Mouse (Mus musculus): ENCODE measurements at regions not wholly inside any gene's neighbourhood (a gene's known extent, or its start where the extent isn't known, plus 50 kb on each side); places are given as distances from the start of the nearest gene placed in this dataset.

GRCm38 (mm10) chr12:110371886-110372690 lies 74.8 kb upstream of the Ppp2r5c start:
- Histone ChIP-seq H3K4me1 (replicated peaks; ENCODE audit: insufficient read depth, low read length) (no peaks in the 10 kb centered on the region), H3K4me2 (ENCODE audit: low read length) (no peak overlapping the region), H3K9ac (ENCODE audit: low read depth, low read length) (no peak overlapping the region), H3K27ac (no peak overlapping the region), H3K36me3 (ENCODE audit: insufficient read depth, low read length) (no peaks in the 10 kb centered on the region), H3K9me3 (replicated peaks; ENCODE audit: low read length) (no peaks in the 10 kb centered on the region), H3K4me3 (replicated peaks; ENCODE audit: low read depth, low read length) (no peak overlapping the region), H3K27me3 (ENCODE audit: insufficient read depth, low read length) (peaks cover 20% of the 10 kb centered on the region)
- DNase-seq (ENCODE audit: low spot score) (no peak), ATAC-seq (replicated peaks; ENCODE audit: low FRiP score, low read depth) (no peak)
- WGBS: 79% methylated on average over 13 of the region's 13 CpGs
- TF ChIP-seq CTCF (IDR thresholded peaks at IDR 0.05; ENCODE audit: low read depth): no peak

DNA sequence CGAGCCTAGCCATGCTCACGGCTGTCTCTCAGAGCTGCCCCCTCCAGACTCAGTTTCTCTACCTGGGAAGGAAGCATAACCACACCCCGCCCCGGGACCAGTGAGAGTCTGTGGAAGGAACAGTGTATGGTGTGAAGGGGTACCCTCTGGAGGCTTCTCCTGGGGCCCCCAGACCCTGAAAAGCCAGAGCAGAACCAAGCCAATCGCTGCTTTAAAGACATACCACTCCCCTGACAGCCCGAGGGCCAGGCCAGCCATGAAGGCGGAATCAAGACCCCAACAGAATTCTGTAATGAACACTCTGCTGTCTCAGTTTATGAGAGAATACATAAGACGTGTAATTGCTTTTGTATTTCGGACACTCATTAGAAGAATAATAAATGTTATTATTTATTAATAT lies 73.9 kb upstream of the Ppp2r5c start:
- Histone ChIP-seq H3K4me2 (ENCODE audit: low read length) (no peak overlapping the region), H3K4me1 (replicated peaks; ENCODE audit: insufficient read depth, low read length) (no peaks in the 10 kb centered on the region), H3K4me3 (replicated peaks; ENCODE audit: low read depth, low read length) (no peak overlapping the region), H3K36me3 (ENCODE audit: insufficient read depth, low read length) (no peaks in the 10 kb centered on the region), H3K9me3 (replicated peaks; ENCODE audit: low read length) (no peaks in the 10 kb centered on the region), H3K27ac (no peak overlapping the region), H3K27me3 (ENCODE audit: insufficient read depth, low read length) (peaks cover 21% of the 10 kb centered on the region), H3K9ac (ENCODE audit: low read depth, low read length) (no peak overlapping the region)
- WGBS: 57% methylated on average over 9 of the region's 9 CpGs
- TF ChIP-seq CTCF (IDR thresholded peaks at IDR 0.05; ENCODE audit: low read depth): no peak
- ATAC-seq (replicated peaks; ENCODE audit: low FRiP score, low read depth): no peak
- no peak for DNase-seq (ENCODE audit: low spot score)

GRCm38 (mm10) chr12:110373408-110374065 lies 73.4 kb upstream of the Ppp2r5c start:
- peak; percentile 95 for TF ChIP-seq CTCF (IDR thresholded peaks at IDR 0.05; ENCODE audit: low read depth)
- peak; percentile 72 for ATAC-seq (replicated peaks; ENCODE audit: low FRiP score, low read depth)
- Histone ChIP-seq H3K9ac (ENCODE audit: low read depth, low read length) (no peak overlapping the region), H3K4me2 (ENCODE audit: low read length) (peak overlapping the region; percentile 18; the same call in 1 of the 2 replicates), H3K4me3 (replicated peaks; ENCODE audit: low read depth, low read length) (no peak overlapping the region), H3K27me3 (ENCODE audit: insufficient read depth, low read length) (peaks cover 21% of the 10 kb centered on the region), H3K4me1 (replicated peaks; ENCODE audit: insufficient read depth, low read length) (no peaks in the 10 kb centered on the region), H3K36me3 (ENCODE audit: insufficient read depth, low read length) (no peaks in the 10 kb centered on the region), H3K27ac (no peak overlapping the region), H3K9me3 (replicated peaks; ENCODE audit: low read length) (no peaks in the 10 kb centered on the region)
- peak; percentile 92 for DNase-seq (ENCODE audit: low spot score)
- 3% methylated on average over 27 of the region's 27 CpGs for WGBS

- DNase-seq (ENCODE audit: low spot score): no peak
- TF ChIP-seq CTCF (IDR thresholded peaks at IDR 0.05; ENCODE audit: low read depth): no peak
These were observed 71.8 kb upstream of the Ppp2r5c start for GRCm38 (mm10) chr12:110375139-110375538.

DNA sequence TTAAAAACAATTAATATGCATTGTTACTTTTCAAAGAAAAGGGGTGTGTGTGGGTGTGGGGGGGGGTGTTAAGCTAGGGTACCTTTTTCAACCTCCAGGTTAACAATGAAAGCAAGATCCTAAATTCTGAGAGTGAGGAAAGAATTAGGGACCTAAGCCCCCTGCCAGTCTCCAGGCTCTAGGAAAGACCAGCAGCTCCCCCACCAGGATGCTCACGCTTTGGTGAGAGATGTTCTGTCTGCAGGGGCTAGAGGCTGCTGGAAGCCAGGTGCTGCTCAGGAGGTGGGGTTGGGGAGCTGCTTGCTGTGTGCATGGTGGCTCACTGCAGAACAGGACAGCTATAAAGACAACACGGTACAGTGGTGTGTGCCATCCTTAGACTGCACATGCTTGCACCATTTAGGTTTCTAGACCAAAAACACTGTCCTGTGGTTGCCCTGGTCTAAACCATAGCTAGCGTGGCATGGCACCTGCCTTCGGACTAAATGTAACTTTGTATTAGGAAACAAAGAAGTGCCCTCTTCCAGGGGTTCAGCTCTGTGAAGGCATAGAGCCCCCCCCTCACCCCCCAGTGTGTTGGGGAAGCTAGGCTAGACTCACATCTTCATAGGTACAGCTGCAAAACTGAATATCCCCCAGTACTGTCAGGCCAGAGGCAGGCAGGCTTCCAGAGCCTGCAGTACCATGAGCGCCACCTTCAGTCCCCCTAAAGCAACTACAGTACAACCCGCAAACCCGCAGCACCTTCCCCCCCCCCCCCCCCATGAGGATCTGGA lies 70.7 kb upstream of the Ppp2r5c start:
- WGBS: 35% methylated on average over 7 of the region's 7 CpGs
- Histone ChIP-seq H3K4me3 (replicated peaks; ENCODE audit: low read depth, low read length) (no peak overlapping the region), H3K4me2 (ENCODE audit: low read length) (no peak overlapping the region), H3K36me3 (ENCODE audit: insufficient read depth, low read length) (no peaks in the 10 kb centered on the region), H3K27ac (no peak overlapping the region), H3K9me3 (replicated peaks; ENCODE audit: low read length) (no peaks in the 10 kb centered on the region), H3K27me3 (ENCODE audit: insufficient read depth, low read length) (peaks cover 21% of the 10 kb centered on the region), H3K4me1 (replicated peaks; ENCODE audit: insufficient read depth, low read length) (no peaks in the 10 kb centered on the region), H3K9ac (ENCODE audit: low read depth, low read length) (no peak overlapping the region)
- TF ChIP-seq CTCF (IDR thresholded peaks at IDR 0.05; ENCODE audit: low read depth): peak; percentile 47; the same call in 1 of the 2 replicates
- peak; percentile 35 for DNase-seq (ENCODE audit: low spot score)
- ATAC-seq (replicated peaks; ENCODE audit: low FRiP score, low read depth): no peak

More at GRCm38 (mm10) chr12:110375139-110375538, 71.8 kb upstream of the Ppp2r5c start:
- Histone ChIP-seq H3K4me3 (replicated peaks; ENCODE audit: low read depth, low read length) (no peak overlapping the region), H3K9me3 (replicated peaks; ENCODE audit: low read length) (no peaks in the 10 kb centered on the region), H3K27me3 (ENCODE audit: insufficient read depth, low read length) (peaks cover 21% of the 10 kb centered on the region), H3K9ac (ENCODE audit: low read depth, low read length) (no peak overlapping the region), H3K4me2 (ENCODE audit: low read length) (no peak overlapping the region), H3K27ac (no peak overlapping the region), H3K4me1 (replicated peaks; ENCODE audit: insufficient read depth, low read length) (no peaks in the 10 kb centered on the region), H3K36me3 (ENCODE audit: insufficient read depth, low read length) (no peaks in the 10 kb centered on the region)
- ATAC-seq (replicated peaks; ENCODE audit: low FRiP score, low read depth): no peak
- 15% methylated on average over 15 of the region's 15 CpGs for WGBS

GRCm38 (mm10) chr12:110376838-110377150 lies 70.1 kb upstream of the Ppp2r5c start:
- no peak for ATAC-seq (replicated peaks; ENCODE audit: low FRiP score, low read depth)
- Histone ChIP-seq H3K9ac (ENCODE audit: low read depth, low read length) (no peak overlapping the region), H3K27me3 (ENCODE audit: insufficient read depth, low read length) (peaks cover 21% of the 10 kb centered on the region), H3K4me3 (replicated peaks; ENCODE audit: low read depth, low read length) (no peak overlapping the region), H3K27ac (no peak overlapping the region), H3K4me1 (replicated peaks; ENCODE audit: insufficient read depth, low read length) (no peaks in the 10 kb centered on the region), H3K36me3 (ENCODE audit: insufficient read depth, low read length) (no peaks in the 10 kb centered on the region), H3K9me3 (replicated peaks; ENCODE audit: low read length) (no peaks in the 10 kb centered on the region), H3K4me2 (ENCODE audit: low read length) (no peak overlapping the region)
- 68% methylated on average over 4 of the region's 4 CpGs for WGBS
- no peak for DNase-seq (ENCODE audit: low spot score)
- no peak for TF ChIP-seq CTCF (IDR thresholded peaks at IDR 0.05; ENCODE audit: low read depth)
